Mouse (Mus musculus): Measurements from ENCODE around the gene Sfn.
"Not testable (repeated sequence)": the region's sequence is repeated elsewhere in the genome, so short reads cannot be mapped to it uniquely, and the experiment has no call there.

Gene Sfn

DNA sequence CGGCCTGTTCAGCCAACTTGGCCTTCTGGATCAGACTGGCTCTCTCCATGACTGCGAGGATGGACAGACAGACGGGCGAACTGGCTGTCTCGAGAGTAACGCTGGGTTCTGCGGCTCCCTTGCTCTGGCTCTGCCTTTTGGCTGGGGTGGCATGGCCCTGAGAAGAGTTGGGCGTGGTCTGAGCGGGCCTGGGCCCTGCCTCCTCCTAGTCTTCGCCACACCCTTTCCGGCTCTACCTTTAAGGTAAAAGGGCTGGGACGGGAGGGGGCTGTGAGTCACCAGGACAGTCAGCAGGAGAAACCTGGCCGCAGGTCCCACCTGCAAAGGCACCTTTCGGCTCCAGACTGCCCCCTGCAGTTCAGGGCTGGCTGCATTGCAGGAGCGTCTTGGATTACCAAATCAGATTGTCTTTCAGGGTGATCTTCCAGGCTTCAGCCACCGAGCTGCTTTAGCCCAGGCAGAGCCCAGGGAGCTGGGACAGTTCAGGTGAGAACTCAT lies at the start of gene Sfn:
Gene Sfn (minus strand): TSS at position 448 of the 498 bp plus-strand sequence.
- DNase-seq (ENCODE audit: low read depth): peak; percentile 83

GRCm38 (mm10) chr4:133651445-133651844 lies 49.5 kb upstream of the Sfn start:
- no peak for DNase-seq (ENCODE audit: low read depth)

GRCm38 (mm10) chr4:133649989-133650699 lies 48.2 kb upstream of the Sfn start, which contains the start of gene Zdhhc18:
Gene Zdhhc18, minus strand, starts transcription at chr4:133650154.
- DNase-seq (ENCODE audit: low read depth): peak; percentile 93

DNA sequence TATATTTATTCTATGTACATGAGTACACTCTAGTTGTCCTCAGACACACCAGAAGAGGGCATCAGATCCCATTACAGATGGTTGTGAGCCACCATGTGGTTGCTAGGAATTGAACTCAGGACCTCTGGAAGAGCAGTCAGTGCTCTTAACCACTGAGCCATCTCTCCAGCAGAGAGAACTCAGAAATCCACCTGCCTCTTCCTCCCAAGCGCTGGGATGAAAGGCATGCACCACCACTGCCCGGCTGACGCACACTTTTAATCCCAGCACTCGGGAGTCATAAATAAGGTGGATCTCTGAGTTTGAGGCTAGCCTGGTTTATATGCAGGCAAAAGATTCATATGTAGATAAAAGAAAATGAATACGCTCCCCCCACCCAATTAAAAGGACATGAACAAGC lies 47.5 kb upstream of the Sfn start:
- not testable (repeated sequence) for DNase-seq (ENCODE audit: low read depth)

GRCm38 (mm10) chr4:133645680-133646079 lies 43.7 kb upstream of the Sfn start:
- DNase-seq (ENCODE audit: low read depth): no peak

GRCm38 (mm10) chr4:133645195-133645594 lies 43.2 kb upstream of the Sfn start:
- DNase-seq (ENCODE audit: low read depth): no peak

DNA sequence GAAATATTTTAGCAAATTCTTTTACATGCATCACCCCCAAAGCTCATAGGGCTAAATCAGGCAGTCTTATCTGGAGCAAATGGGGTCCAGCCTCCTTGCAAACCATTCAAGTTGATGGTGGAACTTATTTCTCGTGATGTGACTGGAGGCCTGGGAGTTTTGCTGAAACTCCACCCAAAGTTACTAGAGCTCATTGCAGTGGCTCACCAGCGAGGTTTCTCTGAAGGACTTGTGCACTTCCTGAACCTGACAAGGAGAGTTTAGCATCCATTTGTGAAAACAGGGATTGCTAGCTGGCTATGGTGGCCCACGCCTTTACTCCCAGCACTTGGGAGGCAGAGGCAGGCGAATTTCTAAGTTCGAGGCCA lies 32.1 kb upstream of the Sfn start:
- DNase-seq (ENCODE audit: low read depth): no peak

GRCm38 (mm10) chr4:133633332-133634042 lies 31.5 kb upstream of the Sfn start:
- peak; percentile 91 for DNase-seq (ENCODE audit: low read depth)

DNA sequence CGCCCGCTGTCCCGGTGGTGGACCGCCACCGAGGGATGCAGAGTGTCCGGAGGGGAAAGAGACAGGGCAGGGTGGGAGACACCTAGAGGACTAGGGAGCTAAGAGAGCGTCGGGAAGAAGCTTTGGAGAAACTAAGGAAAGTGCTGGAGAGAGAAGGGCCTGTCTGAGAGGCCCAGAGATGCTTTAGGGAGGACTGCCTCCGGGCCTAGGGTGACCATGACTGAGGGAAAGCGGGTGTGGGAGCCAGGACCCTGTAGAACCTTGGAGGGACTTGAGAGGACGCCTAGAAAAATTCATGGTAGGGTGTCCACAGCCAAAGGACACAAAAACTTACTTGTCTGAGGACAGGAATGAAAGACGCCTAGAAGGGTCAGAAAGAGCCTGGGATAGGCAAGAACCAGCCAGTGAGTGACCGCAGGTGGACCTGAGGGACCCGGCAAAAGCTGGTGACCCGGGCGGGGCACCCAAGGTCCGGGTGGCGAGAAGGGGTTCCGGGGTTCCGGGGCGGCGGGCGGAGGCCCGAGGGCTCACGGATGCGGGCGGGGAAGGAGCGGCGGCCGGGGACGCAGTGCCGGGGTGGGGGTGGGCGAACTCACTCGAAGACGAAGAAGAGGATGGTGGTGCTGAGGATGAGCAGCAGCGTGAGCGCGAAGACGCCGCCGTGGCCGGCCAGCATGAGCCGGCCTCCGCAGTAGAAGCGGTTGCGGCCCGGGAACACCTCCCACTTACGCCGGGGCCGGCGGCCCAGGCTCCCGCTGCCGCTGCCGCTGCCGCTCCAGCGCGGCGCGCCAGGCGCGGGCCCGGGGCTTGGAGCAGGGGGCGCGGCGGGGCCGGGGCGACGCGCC lies 30.7 kb upstream of the Sfn start:
- DNase-seq (ENCODE audit: low read depth): peak; percentile 68

GRCm38 (mm10) chr4:133631769-133632411 lies 29.9 kb upstream of the Sfn start:
- DNase-seq (ENCODE audit: low read depth): peak; percentile 43

GRCm38 (mm10) chr4:133631071-133631768 lies 29.3 kb upstream of the Sfn start:
- peak; percentile 61 for DNase-seq (ENCODE audit: low read depth)

DNA sequence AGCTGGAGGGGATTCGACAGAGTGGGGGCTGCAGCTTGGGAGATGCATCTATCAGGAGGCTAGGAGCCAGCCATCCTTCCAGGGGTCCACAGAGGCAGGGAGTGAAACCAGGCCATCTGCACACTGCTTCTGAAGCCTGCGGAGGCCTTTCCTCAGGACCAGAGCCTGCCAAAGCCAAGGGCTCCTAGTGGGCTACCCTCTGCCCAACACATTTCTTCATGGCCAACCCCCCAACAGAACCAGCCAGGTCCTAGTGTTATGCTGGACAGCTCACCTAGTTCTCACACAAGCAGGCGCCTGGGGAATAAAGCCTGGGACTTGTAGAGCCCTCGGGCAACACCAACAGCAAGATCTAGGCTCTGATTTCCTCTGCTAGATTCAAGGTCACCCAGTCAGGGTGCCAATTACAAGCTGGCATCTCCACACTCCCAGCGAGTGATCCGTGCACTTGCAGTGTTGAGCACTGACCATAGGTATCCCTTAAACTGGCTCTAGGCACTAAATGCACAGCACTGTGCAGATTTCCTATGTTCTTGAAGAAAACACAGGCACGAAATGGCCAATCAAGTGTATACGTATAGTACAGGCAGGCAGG lies 28.5 kb upstream of the Sfn start:
- DNase-seq (ENCODE audit: low read depth): peak; percentile 32

GRCm38 (mm10) chr4:133629191-133629590 lies 27.2 kb upstream of the Sfn start:
- DNase-seq (ENCODE audit: low read depth): peak; percentile 74

DNA sequence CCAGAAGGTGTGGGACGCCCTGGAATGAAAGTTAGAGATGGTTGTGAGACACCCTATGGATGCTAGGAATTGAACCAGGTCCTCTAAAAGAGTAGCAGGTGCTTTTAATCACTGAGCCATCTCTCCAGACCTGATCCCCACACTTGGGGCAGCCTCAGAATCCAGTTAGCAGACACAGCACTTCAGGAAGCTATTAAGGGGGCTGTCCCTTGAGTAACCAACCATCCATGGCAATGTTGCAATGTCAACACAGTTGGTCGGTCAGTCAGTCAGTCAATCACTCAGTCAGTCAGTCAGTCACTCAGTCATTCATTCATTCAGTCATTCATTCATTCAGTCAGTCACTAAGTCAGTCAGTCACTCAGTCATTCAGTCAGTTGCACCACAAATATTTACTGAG lies 26.5 kb upstream of the Sfn start:
- DNase-seq (ENCODE audit: low read depth): peak; percentile 22

- no peak for DNase-seq (ENCODE audit: low read depth)
Observed at GRCm38 (mm10) chr4:133627039-133627438, 25.1 kb upstream of the Sfn start.

- peak; percentile 21 for DNase-seq (ENCODE audit: low read depth)
Observed at GRCm38 (mm10) chr4:133626621-133627020, 24.7 kb upstream of the Sfn start.

GRCm38 (mm10) chr4:133626221-133626620 lies 24.3 kb upstream of the Sfn start:
- DNase-seq (ENCODE audit: low read depth): no peak

DNA sequence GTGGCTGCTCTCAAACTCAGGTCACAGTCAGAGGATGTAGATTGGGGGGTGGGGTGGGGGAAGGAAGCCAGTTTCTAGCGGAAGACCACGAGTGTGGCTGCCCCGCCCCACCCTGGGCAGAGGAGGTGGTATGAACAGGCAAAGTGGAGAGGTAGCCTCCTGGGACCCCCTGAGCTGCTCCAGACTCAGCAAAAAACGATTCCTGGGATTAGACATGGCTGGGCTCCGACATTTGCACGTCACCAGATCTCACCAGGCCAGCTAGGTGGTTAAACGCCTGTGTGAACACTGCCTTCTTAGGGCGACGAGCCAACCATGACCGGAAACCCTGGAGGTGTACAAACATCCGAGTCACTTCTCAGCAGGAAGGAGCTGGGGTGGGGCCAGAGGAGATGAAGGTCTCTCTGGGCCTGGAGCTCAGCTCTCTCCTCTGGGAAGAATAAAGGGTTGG lies 23.7 kb upstream of the Sfn start:
- peak; percentile 84 for DNase-seq (ENCODE audit: low read depth)

- DNase-seq (ENCODE audit: low read depth): peak; percentile 41
Observed at GRCm38 (mm10) chr4:133624830-133625229, 22.9 kb upstream of the Sfn start.

DNA sequence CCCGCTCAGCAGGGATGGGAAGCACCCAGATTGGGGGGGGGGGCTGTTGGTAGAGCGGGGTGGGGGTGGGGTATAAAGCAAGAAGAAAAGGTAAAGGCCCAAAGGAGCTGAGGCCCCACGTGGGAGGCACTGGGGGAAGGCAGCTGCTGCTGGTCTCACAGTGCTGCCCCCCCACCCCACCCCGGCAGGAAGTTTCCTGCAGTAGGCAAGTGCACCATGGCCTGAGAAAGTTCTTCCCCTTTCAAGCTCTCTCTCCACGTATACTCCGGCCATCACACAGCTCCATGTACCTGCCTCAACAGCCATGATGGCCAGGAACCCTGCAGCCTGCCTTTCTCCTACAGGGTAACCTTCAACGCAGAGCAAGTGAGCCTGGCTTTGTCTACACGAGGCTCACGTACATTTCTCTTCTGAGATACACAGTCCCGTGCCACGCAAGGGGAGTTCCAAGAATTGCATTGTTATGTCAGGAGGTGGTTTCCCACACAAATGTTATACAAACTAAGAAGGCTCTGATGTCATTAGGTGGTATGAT lies 20.3 kb upstream of the Sfn start:
- peak; percentile 90 for DNase-seq (ENCODE audit: low read depth)
